Mouse (Mus musculus) left cerebral cortex, adult 11 months (tissue): ENCODE measurements at regions not wholly inside any gene's neighbourhood (a gene's known extent, or its start where the extent isn't known, plus 50 kb on each side); places are given as distances from the start of the nearest gene placed in this dataset.

Experiments used
- DNase-seq: peaks from one replicate; pipeline ENCODE4 v3.0.0; 2022; ENCODE audit warnings: low spot score

DNA sequence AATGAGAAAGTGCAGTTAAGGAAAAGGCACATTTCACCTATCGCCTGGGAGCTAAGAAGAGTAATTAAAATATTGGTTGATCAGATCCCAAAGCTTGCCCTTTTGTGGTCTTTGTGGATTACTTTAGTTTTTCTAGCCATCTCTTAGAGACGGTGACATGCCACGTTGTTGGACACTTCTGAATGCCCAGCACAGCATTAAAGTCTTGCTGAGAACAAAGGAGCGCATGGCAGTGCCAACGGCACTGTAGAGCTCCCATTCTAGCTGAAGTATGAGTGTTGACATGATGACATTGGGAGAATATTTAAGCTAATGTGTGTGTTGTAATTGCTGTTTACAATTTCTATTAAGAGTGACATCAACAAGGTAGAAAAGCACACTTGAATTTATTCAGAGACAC is 424.6 kb downstream of the Ptprc start:
- no peak for DNase-seq

DNA sequence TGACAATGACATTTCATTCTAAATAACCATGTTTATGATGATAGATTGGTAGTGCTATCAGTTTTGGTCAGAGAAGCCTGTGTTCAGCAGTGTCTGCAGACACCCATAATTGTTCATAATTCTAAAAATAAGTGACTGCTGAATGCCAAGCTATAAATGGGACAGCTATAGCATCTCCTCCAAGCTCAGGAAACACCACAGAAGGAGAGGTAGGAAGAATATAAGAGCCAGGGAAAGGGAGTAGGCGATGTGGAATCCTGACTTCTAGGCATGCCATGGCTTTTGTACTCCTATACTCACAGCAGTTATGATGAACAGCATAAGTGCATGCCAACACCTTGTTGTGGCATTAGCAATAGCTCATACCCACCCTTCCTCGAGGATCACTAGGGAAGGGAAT is 429.4 kb downstream of the Ptprc start:
- DNase-seq, result no peak

GRCm38 (mm10) chr1:137738157-137738851 is 437.2 kb downstream of the Ptprc start:
- no peak for DNase-seq

DNA sequence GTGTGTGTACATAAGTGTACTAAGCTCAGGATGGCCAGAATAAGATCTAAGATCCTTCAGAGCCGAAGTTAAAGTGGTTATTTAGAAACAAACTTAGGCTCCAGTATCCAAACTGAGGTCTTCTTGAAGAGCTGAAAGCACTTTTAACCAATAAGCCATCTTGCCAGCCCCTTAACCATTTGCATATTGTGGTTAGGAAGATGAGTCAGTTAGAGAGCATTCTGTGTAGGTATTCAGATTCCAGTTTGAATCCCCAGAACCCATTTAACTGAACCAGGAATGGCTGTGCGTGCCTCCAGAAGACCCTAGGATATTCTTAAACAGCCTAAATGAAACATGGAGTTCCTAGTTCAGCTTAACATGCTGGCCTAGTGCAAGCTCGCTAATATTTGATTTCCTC is 471.6 kb downstream of the Ptprc start:
- no peak for DNase-seq

DNA sequence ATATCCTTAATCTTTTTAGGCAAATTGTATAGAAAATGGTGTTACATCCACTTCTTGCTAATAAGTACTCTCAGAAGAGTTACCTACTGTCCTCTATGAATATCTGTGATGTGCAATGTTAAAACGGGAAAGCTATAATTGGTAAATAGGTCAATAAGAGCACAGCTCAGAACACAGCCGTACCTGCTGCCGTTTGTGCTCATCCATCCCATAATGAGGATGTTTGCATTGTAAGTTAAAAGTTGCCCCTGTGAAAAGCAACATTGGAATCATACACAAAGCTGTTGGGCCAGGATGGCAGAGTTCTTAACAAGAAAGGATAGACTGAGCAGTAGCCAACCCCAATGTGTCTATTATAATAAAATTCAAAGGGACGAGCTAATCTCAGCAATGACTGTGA is 476.6 kb downstream of the Ptprc start:
- no peak for DNase-seq

DNA sequence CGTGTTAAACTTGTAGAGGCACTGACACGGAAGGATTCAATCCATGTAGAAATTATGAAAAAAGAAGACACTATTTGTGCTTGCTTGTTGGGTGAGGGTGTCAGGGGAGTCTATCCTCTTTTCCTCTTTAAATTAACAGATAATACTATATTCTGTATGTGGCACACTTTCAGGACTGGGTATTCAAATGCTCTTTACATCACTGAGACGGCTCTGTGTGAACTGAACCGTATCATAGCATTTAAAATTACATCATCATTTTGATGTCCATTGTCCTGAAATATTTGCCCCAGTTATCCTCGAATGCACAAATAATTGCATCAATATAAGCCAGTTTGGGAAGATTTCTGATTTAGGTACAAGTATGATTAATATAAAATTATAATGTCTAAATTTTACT is 478.2 kb downstream of the Ptprc start:
- no peak for DNase-seq

DNA sequence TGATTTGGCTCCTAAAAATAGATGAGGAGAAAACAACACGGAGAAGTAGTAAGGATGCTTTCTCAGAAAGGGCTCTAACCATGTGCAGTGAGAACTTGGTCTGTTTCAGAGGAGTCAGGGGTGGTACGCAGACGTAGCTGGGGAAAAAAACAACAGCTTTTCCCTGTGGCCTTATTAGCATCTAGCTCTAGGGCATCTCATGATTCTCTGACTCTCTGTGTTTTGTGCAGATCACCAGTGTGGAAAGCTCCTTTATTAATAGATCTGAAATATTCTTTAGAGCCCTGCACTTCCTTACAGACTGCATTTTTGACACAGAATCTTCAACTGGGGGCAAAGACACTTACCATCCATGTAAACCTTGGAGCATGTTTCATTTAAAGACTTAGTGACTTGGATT is 478.7 kb downstream of the Ptprc start:
- DNase-seq, result no peak

DNA sequence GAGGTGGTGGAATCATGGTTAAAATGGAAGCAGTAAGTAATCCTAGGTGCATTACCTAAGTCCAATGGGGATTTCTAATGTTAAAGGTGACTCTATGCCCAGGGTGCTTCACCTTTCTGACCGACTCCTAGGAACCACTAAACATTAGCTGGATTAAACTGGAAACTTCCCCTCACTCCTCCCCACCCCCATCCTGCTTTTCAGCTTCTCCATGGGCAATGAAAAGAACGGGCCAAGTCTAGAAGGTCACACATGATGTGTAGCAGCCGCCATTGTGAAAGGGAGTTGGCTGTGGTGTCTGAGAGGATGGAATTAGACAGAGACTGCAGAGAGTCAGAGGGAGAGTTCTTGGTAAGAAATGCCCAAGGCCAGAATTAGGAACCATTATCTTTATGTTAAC is 479.8 kb downstream of the Ptprc start:
- DNase-seq, result no peak

- no peak for DNase-seq
Measured at GRCm38 (mm10) chr1:137692525-137692924, 483.0 kb downstream of the Ptprc start.

DNA sequence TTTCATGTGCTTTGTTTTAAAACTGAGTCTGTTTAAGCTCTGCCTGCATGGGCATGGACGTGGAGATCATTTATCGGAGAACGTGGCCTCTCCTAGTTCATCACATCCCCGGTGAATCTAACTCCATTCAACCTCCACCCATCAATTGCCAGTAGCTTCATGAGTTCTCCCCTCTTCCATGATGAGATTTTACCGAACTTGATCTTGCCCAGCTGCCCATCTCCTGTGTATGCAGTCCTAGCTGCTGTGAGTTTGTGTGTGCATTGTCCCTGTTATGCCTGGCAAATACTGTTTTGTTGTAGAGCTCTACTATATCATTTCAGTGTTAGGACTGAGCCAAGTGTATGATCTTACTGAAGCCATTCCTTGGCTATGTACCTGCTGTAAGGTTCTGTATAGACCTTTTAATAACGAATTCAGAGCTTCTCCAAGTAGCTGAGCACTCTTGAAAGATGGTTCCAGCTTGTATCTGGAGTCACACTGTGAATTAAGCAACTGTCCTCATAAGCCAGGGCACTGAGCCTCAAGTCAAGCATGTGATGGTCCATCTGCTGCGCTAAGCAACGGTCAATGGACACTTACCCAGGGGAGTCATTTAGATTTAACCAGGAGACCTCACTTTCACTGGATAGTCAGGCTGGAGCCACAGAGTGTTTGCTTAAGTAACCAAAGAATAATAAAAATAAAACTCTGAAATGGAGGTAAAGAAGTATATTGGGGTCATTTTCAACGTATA is 484.5 kb downstream of the Ptprc start:
- no peak for DNase-seq

- DNase-seq, result no peak
Measured at GRCm38 (mm10) chr1:137670650-137671049, 504.9 kb downstream of the Ptprc start.

DNA sequence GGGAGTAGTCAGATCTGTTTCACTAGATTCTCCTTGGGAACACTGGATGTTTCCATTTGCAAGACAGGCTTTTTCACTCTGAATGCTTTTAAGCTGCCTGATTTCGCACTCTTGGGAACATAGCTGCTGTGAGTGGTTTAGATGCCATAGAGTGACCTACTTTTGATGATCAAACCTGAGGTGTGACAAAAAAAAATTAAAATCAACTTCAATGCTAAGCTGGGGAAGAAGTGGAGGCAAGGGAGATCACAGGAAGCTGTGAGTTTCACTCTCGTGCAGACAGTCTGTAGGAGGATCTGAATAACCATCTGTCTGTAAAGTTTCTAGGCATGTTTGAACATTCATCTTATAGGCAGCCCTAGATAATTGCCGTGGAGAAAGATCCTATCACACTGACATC is 505.7 kb downstream of the Ptprc start:
- peak; percentile 55 for DNase-seq

DNA sequence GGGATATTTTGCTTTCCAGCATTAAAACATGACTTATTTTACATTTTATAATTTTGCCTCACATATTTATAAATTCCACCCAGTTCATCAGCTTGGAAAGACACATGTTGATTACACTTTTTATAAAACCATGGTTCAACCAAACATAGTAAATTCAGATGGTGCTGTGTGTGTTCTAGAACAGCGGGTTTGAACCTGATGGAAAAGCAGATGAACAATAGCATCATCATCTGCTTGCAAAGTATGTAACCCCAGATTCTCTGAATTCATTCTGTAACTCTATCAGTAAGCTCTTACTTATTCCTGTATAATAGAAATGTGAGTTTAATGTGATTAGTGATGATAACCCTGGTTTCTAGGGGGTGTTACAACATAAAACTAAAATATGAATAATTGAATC is 517.4 kb downstream of the Ptprc start:
- DNase-seq, result no peak

GRCm38 (mm10) chr1:137656900-137657458 is 518.5 kb downstream of the Ptprc start:
- no peak for DNase-seq

GRCm38 (mm10) chr1:137654171-137654570 is 521.3 kb downstream of the Ptprc start:
- no peak for DNase-seq

DNA sequence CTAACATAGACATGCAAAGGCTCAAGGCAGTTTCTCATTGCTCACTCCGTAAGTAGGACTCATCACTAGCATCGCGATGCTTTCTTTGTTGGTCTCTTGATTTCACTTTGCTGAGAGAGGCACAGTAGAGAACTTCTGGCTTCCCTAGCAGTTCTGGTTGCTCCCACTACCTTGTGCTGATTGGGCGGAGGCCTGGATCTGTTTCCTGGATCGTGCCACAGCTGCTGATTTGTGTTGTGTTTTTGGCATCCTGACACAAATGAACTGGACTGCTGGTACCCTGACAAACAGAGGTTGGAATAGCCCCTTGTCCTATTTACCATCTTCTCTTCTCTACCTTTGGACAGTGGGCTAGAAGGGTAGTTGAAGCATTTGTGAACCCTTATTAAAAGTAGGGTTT is 522.0 kb downstream of the Ptprc start:
- no peak for DNase-seq

- no peak for DNase-seq
Measured at GRCm38 (mm10) chr1:137650629-137651028, 524.9 kb downstream of the Ptprc start.

DNA sequence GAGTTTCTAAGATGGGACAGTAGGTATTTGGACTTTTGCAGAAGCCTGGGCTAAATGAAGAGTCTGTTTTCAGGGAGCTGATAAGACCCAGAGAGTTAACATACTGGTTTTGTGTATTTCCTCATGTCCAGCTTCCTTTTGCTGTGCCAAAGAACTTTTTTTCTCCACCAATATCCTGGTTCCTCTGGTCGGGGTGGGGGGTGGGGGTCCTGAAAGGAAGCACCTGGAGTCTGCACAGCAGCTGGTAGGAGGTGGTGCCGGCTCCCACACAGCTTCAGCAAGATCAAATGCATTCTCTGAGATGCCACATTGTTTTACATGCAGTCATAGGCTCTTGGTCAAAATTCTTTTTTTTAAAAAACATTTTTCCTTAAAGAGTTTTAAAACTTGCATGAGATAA is 525.4 kb downstream of the Ptprc start:
- no peak for DNase-seq

DNA sequence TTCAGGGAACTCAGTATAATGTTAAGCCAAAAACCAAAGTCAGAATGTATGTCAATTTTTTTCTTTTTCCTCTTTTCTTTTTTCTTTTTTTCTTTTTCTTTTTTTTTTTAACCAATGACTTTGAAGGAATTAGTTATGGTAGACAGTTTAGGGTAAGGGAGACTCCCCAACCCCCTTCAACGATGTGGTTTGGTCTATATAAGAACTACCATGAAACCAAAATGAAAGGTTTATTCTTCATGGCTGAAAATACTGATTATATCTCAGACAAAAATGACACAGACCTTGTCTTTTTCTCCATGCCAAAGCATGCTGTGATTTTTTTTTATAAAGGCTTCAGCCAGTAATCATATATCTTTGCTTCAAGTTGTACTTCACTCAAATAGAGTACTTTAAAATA is 526.7 kb downstream of the Ptprc start:
- DNase-seq, result no peak

DNA sequence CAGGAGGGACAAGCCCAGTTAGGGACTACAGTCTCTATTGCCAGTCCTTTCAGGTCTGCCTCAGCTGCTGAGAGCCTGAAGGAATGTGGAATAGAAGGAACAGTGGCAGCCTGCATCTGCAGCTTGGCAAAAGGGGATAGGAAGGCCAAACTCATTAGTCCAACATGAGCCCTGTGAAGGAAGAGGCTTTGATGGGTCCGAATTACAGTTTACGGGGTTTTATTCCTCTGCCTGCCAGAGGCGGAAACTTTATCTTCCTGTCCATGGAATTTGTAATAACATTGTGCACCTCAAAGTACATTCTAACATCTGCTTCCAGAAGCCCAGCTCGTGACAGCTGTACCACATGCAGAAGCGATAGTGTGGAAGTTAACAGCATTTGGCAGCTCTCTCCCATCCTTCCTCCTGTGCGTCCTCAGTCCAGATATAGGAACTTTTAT is 530.9 kb downstream of the Ptprc start:
- no peak for DNase-seq

DNA sequence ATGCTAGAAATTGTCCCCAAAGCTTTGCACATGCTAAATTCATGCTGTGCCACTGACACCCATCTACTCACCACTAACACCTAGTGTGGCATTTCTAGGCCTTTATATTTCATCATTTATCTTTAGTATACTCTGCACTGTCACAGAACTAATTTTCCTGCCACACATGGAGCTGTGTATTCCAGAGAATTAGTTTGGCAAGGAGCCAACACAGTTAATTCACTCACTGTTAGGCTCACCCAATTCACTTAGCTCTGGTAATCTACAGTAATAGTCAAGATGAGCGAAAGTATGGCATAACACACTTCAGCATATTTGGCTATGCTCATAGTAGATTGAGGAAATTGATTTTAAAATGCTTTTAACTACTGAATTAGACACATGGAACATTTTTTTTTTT is 532.0 kb downstream of the Ptprc start:
- no peak for DNase-seq

DNA sequence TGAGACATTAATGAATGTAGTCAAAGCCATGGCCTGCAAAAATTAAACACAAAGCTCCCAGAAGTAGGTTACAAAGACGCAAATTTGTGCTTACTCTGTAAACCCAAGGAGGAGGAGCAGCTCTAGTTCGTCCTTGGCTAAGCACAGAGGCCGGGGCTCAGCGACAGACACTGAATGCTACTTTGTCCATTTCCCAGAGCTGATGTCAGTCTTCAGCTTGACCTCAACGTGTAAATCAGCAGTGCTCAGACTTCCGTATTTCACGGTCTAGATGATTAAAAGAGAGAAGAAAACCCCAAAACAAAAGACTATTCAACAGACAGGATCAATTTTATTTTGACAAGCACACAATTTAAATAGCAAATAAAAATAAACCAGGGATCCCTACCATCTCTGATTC is 534.7 kb downstream of the Ptprc start:
- DNase-seq, result no peak

DNA sequence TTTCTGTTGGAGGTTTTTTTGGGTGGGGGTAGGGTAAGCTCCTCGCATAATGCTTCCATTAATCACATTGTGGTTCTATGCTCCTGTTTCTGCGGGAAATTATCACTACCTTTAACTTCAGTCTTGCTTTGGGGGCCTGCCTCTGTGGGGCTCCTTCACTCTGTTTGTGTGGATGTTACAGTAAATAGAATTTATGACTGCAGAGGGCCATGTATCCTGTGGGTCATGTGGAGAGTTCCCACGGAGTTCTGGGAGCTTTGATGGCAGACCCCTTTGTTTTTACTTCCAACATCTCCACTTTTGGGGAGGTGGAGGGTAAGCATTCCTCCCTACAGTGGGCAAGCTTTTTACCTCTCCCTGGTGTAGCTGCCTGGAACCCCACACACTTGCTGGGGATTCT is 538.6 kb downstream of the Ptprc start:
- DNase-seq, result no peak
